Mouse (Mus musculus) kidney, adult 18-20 months (tissue): ENCODE data around the gene Pdcd1lg2.
A peak's percentile ranks its signal among the peaks of the same experiment; 100 is the strongest.

ENCODE experiments used
- DNase-seq: peaks from one replicate; pipeline ENCODE4 v3.0.0; 2021

Gene Pdcd1lg2

DNA sequence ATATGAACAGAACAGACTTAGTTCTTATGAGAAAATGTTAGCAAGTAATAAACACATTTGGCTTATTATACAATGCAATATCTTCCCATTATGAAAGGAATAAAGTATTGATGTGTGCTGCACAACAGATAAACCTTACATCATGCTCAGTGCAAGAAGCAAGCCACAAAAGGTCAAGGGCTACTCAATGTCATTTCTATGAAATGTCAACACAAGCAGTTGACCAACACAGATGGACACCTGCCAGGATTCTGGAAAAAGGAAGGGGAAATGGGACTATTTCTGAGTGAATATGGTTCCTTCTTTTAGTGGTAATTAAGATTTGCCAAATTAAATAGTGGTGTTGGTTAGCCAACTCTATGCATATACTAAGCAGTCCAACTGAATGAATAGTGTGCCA, 9.2 kb downstream of the Pdcd1lg2 start:
- DNase-seq = no peak

DNA sequence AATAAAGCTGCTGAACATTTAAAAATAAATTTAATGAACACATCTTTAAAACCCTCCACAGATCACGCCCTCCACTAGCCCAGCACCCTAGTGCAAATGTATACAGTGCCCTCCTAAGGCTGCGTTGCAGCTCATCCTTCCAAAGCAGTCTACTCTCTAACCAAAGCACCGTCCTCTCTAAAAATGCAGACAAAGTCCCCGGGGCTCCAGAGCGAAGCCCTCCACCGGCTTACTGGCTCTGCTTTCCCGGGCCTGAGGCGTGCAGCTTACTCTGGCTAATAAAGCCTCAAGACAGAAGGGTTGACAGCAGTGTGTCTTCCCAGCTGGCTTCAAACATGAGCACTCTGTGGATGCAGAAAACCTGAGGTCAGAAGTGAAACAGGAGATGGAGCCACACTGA, 9.7 kb downstream of the Pdcd1lg2 start:
- DNase-seq = no peak

DNA sequence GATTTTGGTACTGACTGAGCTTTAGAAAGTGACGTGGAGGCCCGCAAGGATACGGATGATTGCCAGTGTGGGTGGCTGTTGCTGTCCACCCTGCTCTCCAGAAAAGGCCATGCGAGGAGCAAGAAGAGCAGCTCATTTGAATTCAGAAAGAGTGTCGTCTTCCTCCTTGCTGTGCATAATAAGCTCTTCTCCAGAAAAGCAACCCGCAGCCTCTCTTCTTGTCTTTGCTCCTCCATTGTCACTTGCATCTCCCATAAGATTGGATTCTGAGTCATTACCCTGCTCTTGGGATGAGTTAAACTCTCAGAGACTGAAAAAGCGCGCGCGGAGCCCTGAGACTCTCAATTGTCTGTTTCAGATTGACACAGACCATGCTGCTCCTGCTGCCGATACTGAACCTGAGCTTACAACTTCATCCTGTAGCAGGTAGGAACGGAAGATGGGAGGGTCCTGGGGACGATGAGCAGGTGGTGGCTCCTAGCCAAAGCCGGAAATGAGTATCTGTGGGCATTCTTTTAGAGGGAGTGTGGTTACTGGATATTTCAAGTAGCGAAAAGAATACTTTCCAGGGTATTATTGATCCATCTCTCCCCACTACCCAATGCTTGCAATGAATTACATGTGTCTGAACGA, 11.4 kb downstream of the Pdcd1lg2 start:
- DNase-seq = no peak

DNA sequence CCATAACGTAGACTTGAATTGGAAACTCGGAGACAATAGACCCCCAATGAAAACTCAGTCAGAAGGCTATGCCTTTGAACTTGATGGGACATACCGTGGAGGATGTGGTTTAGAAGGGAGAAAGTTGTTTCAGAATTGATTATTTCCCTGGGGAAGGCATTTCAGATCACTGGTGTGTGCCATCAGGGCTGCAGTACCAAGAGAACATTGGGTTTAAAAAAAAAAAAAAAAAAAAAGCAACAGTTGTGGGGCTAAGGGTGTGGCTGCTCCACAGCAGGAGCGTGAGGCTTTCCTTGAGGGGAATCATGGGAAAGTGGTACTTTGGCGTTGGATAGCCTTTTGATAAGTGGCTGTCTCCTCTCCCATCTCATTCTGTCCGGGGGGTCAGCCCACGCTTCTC, 12.1 kb downstream of the Pdcd1lg2 start:
- DNase-seq = no peak

DNA sequence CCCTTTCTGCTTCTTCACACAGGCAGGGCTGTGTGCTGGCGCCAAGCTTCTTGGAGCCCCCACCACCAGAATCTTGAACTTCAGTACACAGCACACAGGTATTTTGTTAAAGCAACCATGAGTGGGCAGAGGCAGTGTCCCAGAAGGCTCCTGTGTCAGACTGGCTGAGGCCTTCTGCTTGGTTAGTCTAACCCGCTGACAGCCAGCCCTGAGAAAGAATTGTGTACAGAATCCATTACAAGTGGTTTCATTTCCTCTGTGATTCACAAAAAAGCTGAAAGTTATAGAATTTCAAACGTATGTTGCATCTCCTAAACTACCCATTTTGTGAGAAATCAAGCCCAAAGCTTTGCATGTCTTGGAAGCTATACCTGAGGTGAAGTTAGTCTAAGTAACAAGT, 19.8 kb downstream of the Pdcd1lg2 start:
- no peak for DNase-seq

DNA sequence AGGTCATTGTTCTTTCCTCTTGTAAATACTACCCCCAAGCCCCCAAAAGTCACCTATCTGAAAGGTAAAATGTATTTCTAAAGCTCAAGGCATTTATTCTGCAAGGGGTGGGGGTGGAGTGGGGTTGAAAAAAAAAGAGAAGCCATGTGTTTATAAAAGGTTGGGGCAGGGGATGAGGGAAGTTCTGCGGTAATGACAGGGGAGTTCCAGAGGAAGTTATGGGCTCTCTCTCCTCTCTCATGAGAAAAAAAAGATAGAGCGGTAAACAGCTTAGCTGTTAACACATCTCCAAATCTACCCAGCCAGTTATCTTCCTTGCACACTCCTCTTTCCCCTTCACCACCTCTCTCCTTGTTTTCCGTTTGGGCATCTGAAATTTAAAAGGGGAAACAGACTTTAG, 20.2 kb downstream of the Pdcd1lg2 start:
- no peak for DNase-seq

DNA sequence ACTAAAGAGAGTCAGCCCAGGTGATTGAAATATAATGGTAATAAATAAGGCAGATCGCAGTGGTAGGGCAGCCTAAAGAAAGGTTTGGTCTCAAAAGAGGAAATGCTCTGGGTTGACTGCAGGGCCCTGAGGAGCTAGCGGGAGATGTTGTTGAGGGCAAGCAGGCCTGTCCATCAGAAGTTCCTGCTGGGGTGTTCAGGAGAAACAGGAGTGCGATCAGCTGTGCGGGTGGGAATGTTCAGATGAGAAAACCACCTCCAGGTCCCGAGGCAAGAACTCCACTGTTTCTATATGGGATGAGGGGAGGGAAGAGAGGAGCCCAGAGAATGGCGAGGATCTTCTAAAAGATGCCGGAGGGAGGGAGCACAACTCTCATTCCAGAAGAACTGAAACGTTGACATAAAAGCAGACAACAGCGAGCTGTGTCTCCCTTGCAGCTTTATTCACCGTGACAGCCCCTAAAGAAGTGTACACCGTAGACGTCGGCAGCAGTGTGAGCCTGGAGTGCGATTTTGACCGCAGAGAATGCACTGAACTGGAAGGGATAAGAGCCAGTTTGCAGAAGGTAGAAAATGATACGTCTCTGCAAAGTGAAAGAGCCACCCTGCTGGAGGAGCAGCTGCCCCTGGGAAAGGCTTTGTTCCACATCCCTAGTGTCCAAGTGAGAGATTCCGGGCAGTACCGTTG, 26.2 kb downstream of the Pdcd1lg2 start:
- no peak for DNase-seq

DNA sequence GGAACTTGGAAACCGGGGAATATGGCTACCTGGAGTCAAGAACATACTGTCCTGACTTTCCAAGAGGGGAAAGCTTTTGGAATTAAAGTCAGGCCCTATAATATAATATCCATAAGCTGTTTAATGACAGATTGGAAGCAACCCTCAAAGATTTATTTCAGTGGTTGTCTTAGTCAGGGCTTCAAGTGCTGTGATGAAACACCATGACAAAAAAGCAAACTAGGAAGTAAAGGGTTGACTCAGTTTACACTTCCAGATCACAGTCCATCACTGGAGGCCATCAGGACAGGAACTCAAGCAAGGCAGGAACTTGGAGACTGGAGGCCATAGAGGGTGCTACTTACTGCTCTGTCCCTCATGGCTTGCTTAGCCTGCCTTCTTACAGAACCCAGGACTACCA, 27.1 kb downstream of the Pdcd1lg2 start:
- no peak for DNase-seq

DNA sequence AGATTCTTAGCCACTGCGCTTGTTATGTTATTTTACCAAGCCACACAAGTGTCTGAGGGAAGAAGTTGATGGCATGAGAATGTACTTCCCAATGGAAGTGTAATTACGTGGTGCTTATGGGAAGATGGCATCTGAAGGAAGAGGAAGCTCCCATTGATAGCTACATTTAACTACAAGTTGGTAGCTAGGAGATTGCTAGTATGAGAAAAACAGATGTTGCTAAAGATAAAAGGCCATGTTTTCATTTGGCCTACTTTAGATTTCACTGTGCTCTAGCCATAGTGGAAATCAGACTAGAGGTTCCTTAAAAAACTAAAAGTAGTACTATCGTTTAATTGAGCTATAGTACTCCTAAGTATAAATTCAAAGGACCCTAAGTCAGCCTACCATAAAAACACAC, 28.5 kb downstream of the Pdcd1lg2 start:
- no peak for DNase-seq

DNA sequence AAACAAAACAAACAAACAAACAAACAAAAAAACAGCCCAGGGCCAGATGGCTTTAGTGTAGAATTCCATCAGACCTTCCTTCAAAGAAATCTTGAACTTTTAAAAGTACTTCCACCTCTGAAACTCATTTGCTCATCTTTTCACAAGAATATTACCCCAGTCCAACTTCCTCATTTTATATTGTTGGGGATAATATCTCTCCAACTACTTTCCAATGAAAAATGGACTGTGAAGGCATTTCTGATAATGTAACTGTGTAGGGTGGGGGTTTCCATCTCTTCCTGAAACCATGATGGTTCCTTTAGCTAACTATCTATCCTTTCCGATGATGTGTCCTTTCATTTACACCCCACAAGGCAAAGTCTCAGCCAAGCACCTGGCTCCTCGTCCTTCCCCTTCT, 31.8 kb downstream of the Pdcd1lg2 start:
- DNase-seq = no peak

DNA sequence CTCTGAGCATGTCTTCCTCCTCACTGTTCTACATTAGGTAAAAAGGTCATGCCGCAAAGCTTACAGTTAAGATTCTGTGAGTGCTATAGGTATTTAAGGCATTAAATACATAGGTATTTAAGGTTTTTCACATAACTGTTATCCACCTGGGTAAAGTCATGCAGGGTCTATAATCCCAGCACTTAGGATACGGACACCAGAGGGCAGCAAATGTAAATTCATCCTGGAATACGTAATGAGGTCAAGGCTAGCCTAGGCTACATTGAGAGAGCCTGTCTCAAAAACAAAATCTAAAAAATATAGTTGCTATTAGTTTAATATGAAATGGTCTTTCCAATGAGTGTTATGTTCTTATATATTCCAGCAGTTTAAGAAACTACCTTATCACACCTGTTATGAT, 33.6 kb downstream of the Pdcd1lg2 start:
- DNase-seq = no peak

DNA sequence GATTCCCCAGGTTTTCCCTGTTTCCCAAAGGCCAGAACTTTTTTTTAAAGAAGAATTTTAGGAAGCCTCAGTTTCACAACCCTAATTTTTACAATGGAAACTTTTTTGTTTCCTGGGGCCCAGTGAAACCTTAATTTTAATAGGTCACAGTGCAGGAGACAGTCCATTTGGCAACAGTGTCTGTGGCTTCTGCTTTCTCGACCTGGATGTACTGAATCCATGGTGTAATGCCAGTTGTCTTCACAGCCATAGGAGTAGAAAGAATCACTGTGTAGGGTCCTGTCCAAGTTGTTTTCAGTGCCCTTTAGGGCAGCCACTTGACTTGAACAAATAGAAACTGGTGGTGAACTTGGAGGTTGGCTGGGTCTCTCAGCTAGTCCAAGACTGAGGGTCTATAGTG, 37.7 kb downstream of the Pdcd1lg2 start:
- no peak for DNase-seq

DNA sequence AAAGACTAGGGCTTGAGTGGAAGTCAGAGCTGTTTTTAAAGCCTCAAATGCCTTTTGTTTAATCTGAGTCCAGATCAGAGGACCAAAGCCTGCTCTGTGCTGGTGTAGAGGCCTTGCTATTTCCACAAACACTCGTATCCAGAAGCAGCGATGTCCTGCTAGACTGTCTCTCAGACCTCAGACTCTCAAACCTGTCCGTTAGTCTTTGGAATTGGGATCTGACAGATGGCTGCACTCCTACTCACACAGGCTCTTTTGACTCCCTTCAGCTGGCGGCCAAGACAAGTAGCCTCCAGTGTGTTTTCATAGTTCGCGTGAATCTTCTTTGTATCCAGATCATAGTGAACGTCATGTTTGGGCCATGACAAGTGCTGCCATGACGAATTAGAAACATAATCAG, 39.7 kb downstream of the Pdcd1lg2 start:
- DNase-seq = no peak

DNA sequence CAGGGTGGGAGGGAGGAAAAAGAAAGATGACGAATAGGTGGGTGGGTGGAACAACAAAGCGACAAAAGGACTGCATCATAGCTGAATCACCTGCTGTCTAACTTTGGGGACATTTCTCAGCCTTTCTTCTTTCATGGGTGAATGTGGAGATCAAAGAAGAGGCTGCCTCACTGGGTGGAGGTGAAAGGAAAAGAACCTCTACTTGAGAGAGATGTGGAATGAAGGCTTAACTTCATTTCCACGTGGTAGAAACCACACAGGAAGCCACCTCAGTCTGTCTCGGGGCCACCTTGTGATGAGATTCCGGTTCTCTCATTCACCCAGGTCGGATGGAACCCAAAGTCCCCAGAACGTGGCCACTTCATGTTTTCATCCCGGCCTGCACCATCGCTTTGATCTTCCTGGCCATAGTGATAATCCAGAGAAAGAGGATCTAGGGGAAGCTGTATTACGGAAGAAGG, 43.5 kb downstream of the Pdcd1lg2 start:
- no peak for DNase-seq

DNA sequence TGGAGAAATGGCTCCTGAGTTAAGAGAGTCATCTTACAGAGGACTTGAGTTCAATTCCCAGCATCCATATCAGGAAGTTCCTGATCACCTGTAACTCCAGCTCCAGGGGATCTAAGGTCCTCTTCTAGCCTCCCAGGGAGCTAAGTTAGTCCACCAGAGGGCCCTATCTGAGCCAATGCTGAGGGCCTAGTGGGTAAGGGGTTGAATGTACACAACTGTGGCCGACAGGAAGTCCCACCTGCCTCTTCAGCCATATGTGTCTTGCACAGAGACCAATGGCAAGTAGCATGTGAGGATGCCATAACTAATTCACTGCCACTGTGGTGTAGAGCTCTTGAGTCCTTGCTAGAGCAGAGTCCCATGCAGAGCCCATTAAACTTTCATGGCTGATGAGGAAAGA, 44.4 kb downstream of the Pdcd1lg2 start:
- no peak for DNase-seq

DNA sequence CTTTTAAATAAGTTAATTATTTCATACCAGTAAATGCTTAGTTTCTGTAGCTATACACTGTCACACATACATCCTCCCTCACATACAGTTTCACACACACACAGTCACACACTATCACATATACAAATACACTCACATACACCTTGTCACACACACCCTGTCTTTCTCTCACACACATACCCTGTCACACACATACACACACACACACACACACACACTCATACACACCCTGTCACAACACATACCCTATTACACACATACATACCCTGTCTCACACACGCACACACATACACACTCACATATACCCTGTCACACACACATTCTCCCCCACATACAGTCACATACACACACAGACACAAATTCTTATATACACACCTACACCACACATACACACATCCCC, 47.3 kb downstream of the Pdcd1lg2 start:
- no peak for DNase-seq

DNA sequence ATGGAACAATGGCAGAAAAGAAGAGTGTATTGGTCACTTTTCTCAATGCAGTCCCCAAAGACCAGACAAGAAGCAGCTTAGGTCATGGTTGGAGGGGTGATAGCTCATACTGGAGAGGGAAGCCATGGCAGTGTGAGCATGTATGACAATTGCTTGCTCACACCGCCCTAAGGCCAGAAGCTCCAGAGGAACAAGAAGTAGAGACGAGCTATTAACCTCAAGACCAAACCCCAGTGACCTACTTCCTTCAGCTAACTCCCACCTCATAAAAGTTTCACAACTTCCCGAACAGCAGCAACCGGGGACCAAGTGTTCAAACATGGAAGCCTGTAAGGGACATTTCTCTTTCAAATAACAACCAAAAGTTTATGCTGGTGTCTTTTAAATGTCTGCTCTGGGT, 51.7 kb downstream of the Pdcd1lg2 start:
- DNase-seq = no peak

DNA sequence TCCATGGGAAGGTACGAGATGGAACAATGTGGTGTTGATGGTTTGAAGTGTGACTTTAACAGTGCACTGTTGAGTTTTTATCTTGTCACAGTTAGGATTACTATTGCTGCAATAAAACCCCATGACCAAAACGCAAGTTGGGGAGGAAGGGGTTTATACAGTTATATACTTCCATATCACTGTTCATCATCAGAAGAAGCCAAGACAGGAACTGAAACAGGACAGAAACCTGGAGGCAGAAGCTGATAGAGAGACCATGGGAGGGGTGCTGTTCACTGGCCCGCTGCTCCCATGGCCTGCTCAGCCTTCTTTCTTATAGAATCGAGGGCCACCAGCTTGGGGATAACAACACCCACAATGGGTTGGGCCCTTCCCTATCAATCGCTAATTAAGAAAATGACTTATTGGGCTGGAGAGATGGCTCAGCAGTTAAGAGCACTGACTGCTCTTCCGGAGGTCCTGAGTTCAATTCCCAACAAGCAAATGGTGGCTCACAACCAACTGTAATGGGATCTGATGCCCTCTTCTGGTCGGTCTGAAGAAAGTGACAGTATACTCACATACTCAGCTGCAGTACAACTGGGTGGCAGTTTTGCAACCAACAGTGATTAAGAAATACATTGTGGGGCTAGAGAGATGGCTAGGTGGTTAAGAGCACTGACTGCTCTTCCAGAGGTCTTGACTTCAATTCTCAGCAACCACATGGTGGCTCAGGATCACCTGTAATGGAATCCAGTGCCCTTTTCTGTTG, 53.1 kb downstream of the Pdcd1lg2 start:
- no peak for DNase-seq

DNA sequence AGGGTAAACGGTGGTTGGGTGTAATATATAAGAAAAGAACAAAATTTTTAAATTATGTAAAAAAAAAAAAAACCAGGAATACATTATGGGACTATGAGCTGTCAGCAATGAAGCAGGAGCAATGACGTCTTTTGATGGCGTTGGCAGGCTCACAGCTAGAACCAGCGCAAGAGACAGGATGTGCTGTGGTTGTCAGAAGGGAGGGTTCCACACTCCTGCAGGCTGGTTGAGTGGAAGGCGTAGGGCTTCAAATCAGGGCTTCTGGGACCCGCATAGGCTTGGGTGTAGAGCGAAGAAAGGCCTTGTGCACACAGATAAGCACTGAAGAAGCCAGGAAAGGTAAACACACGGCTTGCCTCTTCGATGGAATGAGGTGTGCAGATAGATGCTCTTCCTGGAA, 56.1 kb downstream of the Pdcd1lg2 start:
- no peak for DNase-seq

DNA sequence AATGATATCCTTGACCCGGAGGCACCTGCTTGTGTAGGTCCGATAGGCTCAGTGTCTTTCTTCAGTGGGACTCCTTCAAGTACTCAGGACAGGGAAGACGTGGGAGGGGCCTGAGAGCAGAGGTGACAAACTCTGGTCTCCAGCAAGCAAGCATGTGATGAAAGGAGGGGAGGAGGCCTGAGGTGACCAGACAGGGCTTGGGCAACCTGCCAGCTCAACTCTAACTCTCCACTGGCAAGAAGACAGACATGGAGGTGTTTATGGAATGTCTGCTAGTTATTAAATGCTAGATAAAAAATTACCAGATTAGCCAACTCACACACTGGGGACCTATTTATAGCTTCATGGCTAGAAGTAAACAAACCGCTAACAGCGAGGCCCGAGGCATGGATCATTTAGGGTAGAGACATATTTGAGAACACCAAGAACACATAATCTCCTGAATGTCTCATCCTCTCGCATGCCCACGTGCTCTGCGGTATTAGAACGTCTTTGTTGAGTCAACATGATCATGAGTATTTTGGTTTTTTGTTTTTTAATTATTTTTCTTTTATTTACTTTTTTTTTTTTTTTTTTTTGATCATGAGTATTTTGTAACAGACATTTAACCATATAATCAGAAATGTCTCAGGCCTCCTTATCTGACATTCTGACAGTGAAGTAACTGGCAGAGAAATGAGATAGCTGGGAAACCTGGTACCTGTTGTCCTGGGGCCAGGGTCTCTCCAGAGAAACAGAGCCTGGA, 58.4 kb downstream of the Pdcd1lg2 start:
- peak; percentile 76 for DNase-seq

DNA sequence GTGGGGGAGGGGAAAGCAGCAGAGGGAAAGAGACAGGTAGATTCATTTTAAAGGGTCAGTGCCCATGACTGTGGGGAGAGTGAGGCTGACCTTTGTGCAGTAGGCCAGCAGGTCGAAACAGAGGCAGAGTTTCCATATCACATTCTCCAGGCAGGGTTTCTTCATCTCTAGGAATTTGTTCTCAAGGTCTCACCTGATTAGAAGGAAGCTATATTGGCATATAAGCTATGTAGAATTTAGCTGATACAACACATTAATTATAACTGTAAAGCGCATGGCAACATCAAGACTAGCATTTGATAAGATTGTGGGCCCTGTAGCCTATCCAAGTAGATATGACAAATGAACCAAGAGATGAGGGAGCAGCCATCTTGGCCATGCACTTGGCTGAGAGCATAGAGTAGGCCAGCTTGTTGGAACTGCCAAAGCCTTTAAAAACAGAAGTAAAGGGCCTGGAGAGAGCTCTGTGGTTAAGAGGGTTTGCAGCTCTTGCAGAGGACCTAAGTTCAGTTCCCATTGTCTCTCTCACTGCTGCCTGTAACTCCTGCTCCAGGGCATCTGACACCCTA, 59.1 kb downstream of the Pdcd1lg2 start:
- peak; percentile 25 for DNase-seq

DNA sequence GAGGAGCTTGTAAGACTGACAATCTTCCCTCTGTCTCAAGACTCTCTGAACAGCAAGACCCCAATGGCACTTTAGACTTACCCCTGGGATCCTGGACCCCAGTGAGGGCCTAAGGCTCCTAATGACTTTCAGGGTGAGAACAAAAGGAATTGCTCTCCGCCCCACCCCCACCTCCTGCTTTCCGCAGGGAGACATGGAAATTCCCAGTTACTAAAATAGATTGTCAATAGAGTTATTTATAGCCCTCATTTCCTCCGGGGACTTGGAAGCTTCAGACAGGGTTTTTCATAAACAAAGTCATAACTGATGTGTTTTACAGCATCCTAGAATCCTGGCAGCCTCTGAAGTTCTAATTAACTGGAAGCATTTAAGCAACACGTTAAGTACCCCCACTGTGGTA, 59.9 kb downstream of the Pdcd1lg2 start:
- DNase-seq = peak; percentile 67

DNA sequence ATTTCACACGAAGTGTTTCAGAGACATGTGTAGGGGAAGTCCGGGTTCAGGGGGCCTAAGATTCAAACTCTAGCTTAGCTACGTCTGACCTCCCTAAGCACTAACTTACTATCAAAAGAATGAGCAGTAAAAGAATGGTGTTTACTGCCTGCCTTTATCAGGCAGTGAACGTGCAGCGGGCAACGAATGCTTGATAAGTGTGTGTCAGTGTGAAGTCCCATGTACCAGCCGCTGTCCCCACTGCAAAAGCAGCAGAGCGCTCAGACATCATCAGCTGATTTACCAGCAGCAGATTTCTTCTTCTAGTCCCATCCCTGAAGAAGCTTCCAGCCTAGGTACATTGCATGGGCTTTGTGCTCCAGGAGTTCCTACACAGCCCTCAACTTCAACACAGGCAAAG, 61.7 kb downstream of the Pdcd1lg2 start:
- peak; percentile 13 for DNase-seq
